Mouse (Mus musculus): ENCODE results near the gene Pdk3.

GRCm38 (mm10) chrX:93729529-93729928 lies 102.5 kb downstream of the Pdk3 start:
- TF ChIP-seq GATA1 (IDR thresholded peaks at IDR 0.05; ENCODE audit: borderline replicate concordance, low read length) (no peak), FLI1 (IDR thresholded peaks at IDR 0.05; ENCODE audit: low read length) (no peak)
